Mouse (Mus musculus) MEL (cell line): Measurements from ENCODE around the gene Slc41a2. TPM values are rescaled to one million over a fixed set of nuclear protein-coding genes. Genes with fewer than 3 reads are reported as not detected.

ENCODE experiments used
- DNase-seq: peaks from one replicate; pipeline ENCODE4 v3.0.0; 2011; ENCODE audit warnings: low read depth, low spot score
- H3K27ac ChIP-seq: 2 replicates; pipeline ENCODE4 v1.5.1; 2012; ENCODE audit warnings: low read depth, mild to moderate bottlenecking, control low read depth, low read length, moderate library complexity; ENCODE audit not compliant: control insufficient read depth
- H3K27me3 ChIP-seq, 2 experiments: fragments of 150-350 bp in 1 of 2; sonication (generic) in 1 of 2; 2 replicates each; pipeline ENCODE4 v1.6.1; 2012; ENCODE audit warnings: low read length in 2 of 2, mild to moderate bottlenecking in 2 of 2, improper control_type of control experiment in 1 of 2, moderate library complexity in 1 of 2; ENCODE audit not compliant: insufficient read depth in 2 of 2, control insufficient read depth in 1 of 2
- H3K36me3 ChIP-seq, 2 experiments: 2 replicates each; pipeline ENCODE4 v1.6.1; 2012 to 2014; ENCODE audit warnings: low read length in 2 of 2, improper control_type of control experiment in 1 of 2, inconsistent platforms in 1 of 2, mild to moderate bottlenecking in 1 of 2; ENCODE audit not compliant: insufficient read depth in 2 of 2, control insufficient read depth in 1 of 2
- H3K4me1 ChIP-seq, 2 experiments: fragments of 150-350 bp in 1 of 2; sonication (generic) in 1 of 2; 2 replicates each; pipeline ENCODE4 v1.6.1; 2012; ENCODE audit warnings: low read length in 2 of 2, improper control_type of control experiment in 1 of 2, mild to moderate bottlenecking in 1 of 2; ENCODE audit not compliant: insufficient read depth in 2 of 2, control insufficient read depth in 1 of 2
- H3K4me3 ChIP-seq, 2 experiments: fragments of 150-350 bp in 1 of 2; sonication (generic) in 1 of 2; 2 replicates each; pipeline ENCODE4 v1.5.1; 2012; ENCODE audit warnings: low read depth in 2 of 2, low read length in 2 of 2, mild to moderate bottlenecking in 2 of 2, moderate library complexity in 2 of 2, control low read depth in 1 of 2, improper control_type of control experiment in 1 of 2; ENCODE audit not compliant: control insufficient read depth in 1 of 2, insufficient read depth in 1 of 2
- H3K79me2 ChIP-seq: 2 replicates; pipeline ENCODE4 v1.6.1; 2012; ENCODE audit warnings: mild to moderate bottlenecking, low read length, moderate library complexity; ENCODE audit not compliant: control insufficient read depth, poor library complexity, insufficient read depth
- H3K9ac ChIP-seq: 2 replicates; pipeline ENCODE4 v1.6.1; 2012; ENCODE audit warnings: low read depth, mild to moderate bottlenecking, control low read depth, low read length, moderate library complexity; ENCODE audit not compliant: control insufficient read depth, poor library complexity, severe bottlenecking
- H3K9me3 ChIP-seq: fragments of 150-350 bp; sonication (generic); replicated peaks from 2 replicates; pipeline ENCODE4 v1.6.1; 2012; ENCODE audit warnings: mild to moderate bottlenecking, low read length, improper control_type of control experiment, moderate library complexity; ENCODE audit not compliant: insufficient read depth
- CHD1 ChIP-seq: IDR thresholded peaks from 2 replicates; pipeline ENCODE4 v1.6.1; 2012; ENCODE audit warnings: low read depth, mild to moderate bottlenecking, inconsistent platforms, low read length, improper control_type of control experiment
- CHD2 ChIP-seq: IDR thresholded peaks from 2 replicates; pipeline ENCODE4 v1.6.1; 2011; ENCODE audit warnings: low read length, improper control_type of control experiment
- CTCF ChIP-seq, 3 experiments: IDR thresholded peaks in 2 of 3; conservative IDR thresholded peaks in 1 of 3; 2 replicates each; pipeline ENCODE4 v1.5.1; 2011 to 2012; ENCODE audit warnings: low read length in 3 of 3, low read depth in 2 of 3, mild to moderate bottlenecking in 2 of 3, improper control_type of control experiment in 1 of 3, inconsistent platforms in 1 of 3, mixed read lengths in 1 of 3, moderate library complexity in 1 of 3; ENCODE audit not compliant: control insufficient read depth in 1 of 3, insufficient read depth in 1 of 3, poor library complexity in 1 of 3, severe bottlenecking in 1 of 3
- EP300 ChIP-seq, 2 experiments: IDR thresholded peaks; 2 replicates each; pipeline ENCODE4 v1.6.1; 2011; ENCODE audit warnings: improper control_type of control experiment in 2 of 2, low read length in 2 of 2, low read depth in 1 of 2, mild to moderate bottlenecking in 1 of 2
- GABPA ChIP-seq: IDR thresholded peaks from 2 replicates; pipeline ENCODE4 v1.6.1; 2012; ENCODE audit warnings: low read depth, mild to moderate bottlenecking, inconsistent platforms, low read length, improper control_type of control experiment, moderate library complexity
- JUND ChIP-seq: IDR thresholded peaks from 2 replicates; pipeline ENCODE4 v1.6.1; 2011; ENCODE audit warnings: low read depth, mild to moderate bottlenecking, improper control_type of control experiment, low read length
- MAZ ChIP-seq: IDR thresholded peaks from 2 replicates; pipeline ENCODE4 v1.6.1; 2012; ENCODE audit warnings: low read depth, mild to moderate bottlenecking, inconsistent platforms, low read length, improper control_type of control experiment
- MXI1 ChIP-seq: IDR thresholded peaks from 2 replicates; pipeline ENCODE4 v1.6.1; 2011; ENCODE audit warnings: mild to moderate bottlenecking, low read depth, low read length, improper control_type of control experiment
- MYB ChIP-seq: IDR thresholded peaks from 2 replicates; pipeline ENCODE4 v1.6.1; 2011; ENCODE audit warnings: mild to moderate bottlenecking, low read depth, low read length, improper control_type of control experiment
- MYC ChIP-seq: IDR thresholded peaks from 2 replicates; pipeline ENCODE4 v1.6.1; 2011; ENCODE audit warnings: low read depth, mild to moderate bottlenecking, low read length, improper control_type of control experiment, moderate library complexity
- NRF1 ChIP-seq: IDR thresholded peaks from 2 replicates; pipeline ENCODE4 v1.6.1; 2014; ENCODE audit warnings: low read depth, mild to moderate bottlenecking, inconsistent platforms, low read length, improper control_type of control experiment, moderate library complexity; ENCODE audit not compliant: poor library complexity, insufficient read depth, severe bottlenecking
- POLR2AphosphoS2 ChIP-seq: IDR thresholded peaks from 2 replicates; pipeline ENCODE4 v1.6.1; 2011; ENCODE audit warnings: low read length, improper control_type of control experiment
- RAD21 ChIP-seq: IDR thresholded peaks from 2 replicates; pipeline ENCODE4 v1.6.1; 2011; ENCODE audit warnings: mild to moderate bottlenecking, low read depth, low read length, improper control_type of control experiment
- TBP ChIP-seq: IDR thresholded peaks from 2 replicates; pipeline ENCODE4 v1.8.0; 2011; ENCODE audit warnings: low read depth, low read length, improper control_type of control experiment
- TCF12 ChIP-seq: IDR thresholded peaks from 2 replicates; pipeline ENCODE4 v1.6.1; 2014; ENCODE audit warnings: low read depth, mild to moderate bottlenecking, inconsistent platforms, low read length, improper control_type of control experiment, moderate library complexity
- UBTF ChIP-seq: IDR thresholded peaks from 2 replicates; pipeline ENCODE4 v1.6.1; 2012; ENCODE audit warnings: low read depth, mild to moderate bottlenecking, inconsistent platforms, low read length, improper control_type of control experiment, moderate library complexity, borderline replicate concordance; ENCODE audit not compliant: insufficient read depth
- ZC3H11A ChIP-seq: IDR thresholded peaks from 2 replicates; pipeline ENCODE4 v1.6.1; 2012; ENCODE audit warnings: low read depth, mild to moderate bottlenecking, inconsistent platforms, low read length, improper control_type of control experiment
- ZKSCAN1 ChIP-seq: IDR thresholded peaks from 2 replicates; pipeline ENCODE4 v1.6.1; 2012; ENCODE audit warnings: low read depth, mild to moderate bottlenecking, inconsistent platforms, low read length, improper control_type of control experiment, moderate library complexity
- ZMIZ1 ChIP-seq: IDR thresholded peaks from 2 replicates; pipeline ENCODE4 v1.6.1; 2012; ENCODE audit warnings: low read depth, mild to moderate bottlenecking, inconsistent platforms, low read length, improper control_type of control experiment, moderate library complexity
- ZNF384 ChIP-seq: IDR thresholded peaks from 2 replicates; pipeline ENCODE4 v1.6.1; 2012; ENCODE audit warnings: low read depth, mild to moderate bottlenecking, inconsistent platforms, low read length, improper control_type of control experiment
- polyA plus RNA-seq, 2 experiments: library from polyadenylated mRNA; stranded (reverse) in 1 of 2; unstranded in 1 of 2; fragments of >175 nt in 1 of 2; fragments of >200 nt in 1 of 2; gene quantifications; 2 replicates each; pipeline versions ENCODE4 v1.2.1 to v1.2.4; 2012; ENCODE audit warnings: low replicate concordance in 2 of 2, low read depth in 1 of 2; ENCODE audit not compliant: insufficient read length in 2 of 2, insufficient read depth in 1 of 2, missing spikeins in 1 of 2
- total RNA-seq: library from RNA; depleted of rRNA; stranded (reverse); fragments of 300-350 nt; gene quantifications from 2 replicates; pipeline ENCODE4 v1.2.3, GENCODE M21; 2012

The Slc41a2 gene
- total and polyA plus RNA-seq, 3 experiments, result not detected

GRCm38 (mm10) chr10:83245720-83246119 lies 92.0 kb downstream of the Slc41a2 start:
- H3K9me3 ChIP-seq, result no peaks in the 10 kb centered on the region
- no peak overlapping the region for H3K27ac ChIP-seq
- H3K4me3 ChIP-seq, result no peak overlapping the region
- no peak for TF ChIP-seq CTCF (IDR thresholded peaks at IDR 0.05 in 2 of 3, conservative IDR thresholded peaks at IDR 0.05 in 1 of 3; ENCODE audit: control insufficient read depth in 1 of 3, insufficient read depth in 1 of 3, low read depth in 2 of 3, low read length in 3 of 3, poor library complexity in 1 of 3, severe bottlenecking in 1 of 3)
- no peak for TF ChIP-seq NRF1
- no peak for TF ChIP-seq ZMIZ1
- no peak for TF ChIP-seq CHD1
- TF ChIP-seq POLR2AphosphoS2, result no peak
- no peak for TF ChIP-seq ZC3H11A
- TF ChIP-seq MYC, result no peak
- TF ChIP-seq UBTF, result no peak
- no peak for TF ChIP-seq TBP
- no peak for TF ChIP-seq CHD2
- TF ChIP-seq ZNF384, result no peak
- TF ChIP-seq GABPA, result no peak
- TF ChIP-seq MXI1, result no peak
- TF ChIP-seq MAZ, result no peak
- H3K79me2 ChIP-seq, result no peaks in the 10 kb centered on the region
- H3K36me3 ChIP-seq, result no peaks in the 10 kb centered on the region
- H3K4me1 ChIP-seq, result no peaks in the 10 kb centered on the region
- no peak overlapping the region for H3K9ac ChIP-seq
- DNase-seq, result no peak
- H3K27me3 ChIP-seq, result peaks cover 0 to 3% of the 10 kb centered on the region in 2 experiments; a peak in 1 of 4 replicates

- Histone ChIP-seq H3K79me2 (no peaks in the 10 kb centered on the region), H3K36me3 (no peaks in the 10 kb centered on the region), H3K9me3 (no peaks in the 10 kb centered on the region), H3K27me3 (peaks cover 0 to 3% of the 10 kb centered on the region in 2 experiments; a peak in 1 of 4 replicates)
- TF ChIP-seq CHD2 (no peak), JUND (no peak), RAD21 (no peak), EP300 (IDR thresholded peaks at IDR 0.05; ENCODE audit: low read depth in 1 of 2, low read length in 2 of 2) (no peak), TCF12 (no peak), ZKSCAN1 (no peak), MYB (no peak), ZMIZ1 (no peak), UBTF (no peak), GABPA (no peak)
- TF ChIP-seq, all 39 proteins: peak for 0
- Histone ChIP-seq H3K27ac (no peak overlapping the region), H3K4me1 (no peaks in the 10 kb centered on the region), H3K9ac (no peak overlapping the region), H3K4me3 (no peak overlapping the region)
- DNase-seq, result no peak
Observed at GRCm38 (mm10) chr10:83244131-83244530, 93.6 kb downstream of the Slc41a2 start.
